In the genomic region with DNA sequence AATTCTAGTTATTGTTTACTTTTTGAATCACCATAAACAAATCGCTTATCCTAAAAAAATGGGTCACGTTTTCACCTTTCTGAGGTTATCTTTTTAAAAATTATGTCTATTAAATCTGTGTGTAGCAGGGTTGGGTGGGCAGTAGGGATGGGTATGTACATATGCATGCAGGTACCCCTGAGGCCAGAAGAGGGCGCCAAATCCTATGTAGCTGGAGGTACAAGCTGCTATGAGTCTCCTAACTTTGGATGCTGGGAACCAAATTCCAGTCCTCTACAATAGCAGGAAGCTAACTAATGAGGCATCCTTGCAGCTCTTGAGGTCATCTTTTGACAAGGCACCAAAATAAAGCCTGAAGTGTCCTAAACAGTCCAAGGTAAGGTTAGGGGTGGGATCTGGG, we compare ENCODE assay signal across 14 mouse cellular contexts.
DNase-seq lines count a peak whose midpoint lies in the region; ATAC-seq and TF ChIP-seq lines count a peak whose summit lies in the region.
"Had no signal": no experiment of that assay in that cellular context is flagged by ENCODE, and none has a peak within 500 bp of the region (broad histone marks: within the 10 kb centered on the region; RNA-seq: fewer than 3 reads in every experiment).

No protein-coding gene starts in this region.

- H3K27me3 ChIP-seq in kidney, adult 2 months (replicated peaks; ENCODE audit: control insufficient read depth, insufficient read depth, low read length) = no peaks in the 10 kb centered on the region
- no peaks in the 10 kb centered on the region for H3K27me3 ChIP-seq in kidney, embryonic 14.5 days (ENCODE audit: control insufficient read depth, insufficient read depth, low read length)
- no peaks in the 10 kb centered on the region for H3K27me3 ChIP-seq in limb, embryonic 10.5 days (ENCODE audit: low read depth, poor library complexity, severe bottlenecking)
- H3K27me3 ChIP-seq: forebrain, embryonic 12.5 days; Patski had no signal

- DNase-seq in kidney, adult 2 months = no peak
- DNase-seq in 416B (ENCODE audit: low read depth) (peak; percentile 2), ES-CJ7 (ENCODE audit: low read depth, low spot score) (peak; percentile 71)
- DNase-seq in limb, embryonic 10.5 days (ENCODE audit: low spot score) = no peak
- DNase-seq in kidney, postnatal 10 days = no peak
- no peak for DNase-seq in urinary bladder, postnatal 14 days (ENCODE audit: low spot score)
- DNase-seq: heart, adult 18-20 months; kidney, postnatal 14 days; lung, postnatal 4 days had no signal

- WGBS in kidney, adult 2 months = 81% methylated on average over 3 of the region's 3 CpGs
- WGBS in kidney, embryonic 14.5 days = 81% methylated on average over 3 of the region's 3 CpGs
- WGBS in limb, embryonic 10.5 days = 72% methylated on average over 3 of the region's 3 CpGs

- TF ChIP-seq CTCF in kidney, adult 2 months (conservative IDR thresholded peaks at IDR 0.05; ENCODE audit: insufficient read depth, insufficient read length, low read depth, low read length) = peak; percentile 30; the same call in 1 of the 2 replicates

- no peak overlapping the region for H3K27ac ChIP-seq in kidney, adult 2 months (ENCODE audit: insufficient read depth, low read depth, low read length)
- no peak overlapping the region for H3K27ac ChIP-seq in kidney, embryonic 14.5 days (ENCODE audit: low read depth, low read length)
- no peak overlapping the region for H3K27ac ChIP-seq in limb, embryonic 10.5 days
- H3K27ac ChIP-seq: forebrain, embryonic 12.5 days had no signal

- no peak for TF ChIP-seq POLR2A in kidney, adult 2 months (IDR thresholded peaks at IDR 0.05; ENCODE audit: low read depth, low read length)

- no peak for ATAC-seq in kidney, embryonic 14.5 days (ENCODE audit: low FRiP score, low TSS enrichment)
- 0 out of 2 replicates have a peak, but pooled peaks have one; percentile 35 for ATAC-seq in granulocyte monocyte progenitor cell, adult 5-6 weeks (replicated peaks; ENCODE audit: poor library complexity, severe bottlenecking)
- ATAC-seq: Patski had no signal

- H3K36me3 ChIP-seq in kidney, adult 2 months (ENCODE audit: control insufficient read depth, insufficient read depth, low read length) = no peaks in the 10 kb centered on the region
- H3K36me3 ChIP-seq in kidney, embryonic 14.5 days (ENCODE audit: control insufficient read depth, insufficient read depth, low read length) = no peaks in the 10 kb centered on the region
- no peaks in the 10 kb centered on the region for H3K36me3 ChIP-seq in limb, embryonic 10.5 days
- H3K36me3 ChIP-seq: forebrain, embryonic 12.5 days had no signal

- no peak overlapping the region for H3K4me3 ChIP-seq in kidney, adult 2 months (ENCODE audit: insufficient read depth, low read depth, low read length)
- no peak overlapping the region for H3K4me3 ChIP-seq in kidney, embryonic 14.5 days (ENCODE audit: low read length)
- no peak overlapping the region for H3K4me3 ChIP-seq in limb, embryonic 10.5 days
- H3K4me3 ChIP-seq: forebrain, embryonic 12.5 days; myocyte had no signal

- no peaks in the 10 kb centered on the region for H3K4me1 ChIP-seq in kidney, adult 2 months (ENCODE audit: control insufficient read depth, insufficient read depth, low read length)
- no peaks in the 10 kb centered on the region for H3K4me1 ChIP-seq in kidney, embryonic 14.5 days (ENCODE audit: control insufficient read depth, insufficient read depth, low read length)
- H3K4me1 ChIP-seq in limb, embryonic 10.5 days = no peaks in the 10 kb centered on the region
- H3K4me1 ChIP-seq: forebrain, embryonic 12.5 days had no signal

- peaks cover 3% of the 10 kb centered on the region; the same call in 1 of the 2 replicates for H3K9me3 ChIP-seq in kidney, embryonic 14.5 days (ENCODE audit: control insufficient read depth, low read length)
- no peaks in the 10 kb centered on the region; the same call in 1 of the 2 replicates for H3K9me3 ChIP-seq in limb, embryonic 10.5 days (replicated peaks)

- no peak overlapping the region for H3K4me2 ChIP-seq in kidney, embryonic 14.5 days (replicated peaks; ENCODE audit: low read depth, low read length)
- H3K4me2 ChIP-seq: forebrain, embryonic 12.5 days had no signal

- H3K9ac ChIP-seq in kidney, embryonic 14.5 days (ENCODE audit: low read depth, low read length) = no peak overlapping the region
- H3K9ac ChIP-seq: forebrain, embryonic 12.5 days had no signal

Comparison
In these comparisons a context has a peak if more than half of its experiments do, and no peak if none do; other contexts are left out.
1. DNase-seq: peak in 416B (single experiment) and ES-CJ7 (single experiment); none in kidney, adult 2 months (single experiment), limb, embryonic 10.5 days (single experiment), kidney, postnatal 10 days (single experiment) and urinary bladder, postnatal 14 days (single experiment).